Mouse (Mus musculus) kidney, postnatal 0 days (tissue): ENCODE measurements around the gene Ppia. TPM values are rescaled to one million over a fixed set of nuclear protein-coding genes. Genes with fewer than 3 reads are reported as not detected.

Experiments
- ATAC-seq: fragments of 200-750 bp; cut with Nextera tagmentation; replicated peaks from 2 replicates; pipeline ENCODE4 v1.8.0; 2017; ENCODE audit warnings: low read depth, moderate number of reproducible peaks, moderate TSS enrichment, moderate library complexity; ENCODE audit not compliant: low FRiP score
- DNase-seq: peaks from one replicate; pipeline ENCODE4 v3.0.0-alpha.2; 2016; ENCODE audit warnings: low spot score
- H3K27ac ChIP-seq: fragments of 300-500 bp; sonication (generic); 2 replicates; pipeline ENCODE4 v1.5.1; 2014; ENCODE audit warnings: mild to moderate bottlenecking
- H3K27me3 ChIP-seq: fragments of 300-500 bp; sonication (generic); 2 replicates; pipeline ENCODE4 v1.6.1; 2014; ENCODE audit warnings: low read length, mixed read lengths; ENCODE audit not compliant: insufficient read depth
- H3K36me3 ChIP-seq: fragments of 300-500 bp; sonication (generic); 2 replicates; pipeline ENCODE4 v1.6.1; 2014; ENCODE audit warnings: low read length, mixed read lengths; ENCODE audit not compliant: insufficient read depth
- H3K4me1 ChIP-seq: fragments of 300-500 bp; sonication (generic); replicated peaks from 2 replicates; pipeline ENCODE4 v1.6.1; 2014; ENCODE audit warnings: antibody characterized with exemption, low read length, mixed read lengths; ENCODE audit not compliant: insufficient read depth
- H3K4me2 ChIP-seq: fragments of 300-500 bp; sonication (generic); 2 replicates; pipeline ENCODE4 v1.6.1; 2014; ENCODE audit warnings: mild to moderate bottlenecking, low read length, moderate library complexity, mixed read lengths
- H3K4me3 ChIP-seq: fragments of 300-500 bp; sonication (generic); replicated peaks from 2 replicates; pipeline ENCODE4 v1.5.1; 2014; ENCODE audit warnings: low read depth, low read length
- H3K9ac ChIP-seq: fragments of 300-500 bp; sonication (generic); 2 replicates; pipeline ENCODE4 v1.6.1; 2014; ENCODE audit warnings: low read depth, low read length
- H3K9me3 ChIP-seq: fragments of 300-500 bp; sonication (generic); replicated peaks from 2 replicates; pipeline ENCODE4 v1.6.1; 2016; ENCODE audit warnings: low read length, inconsistent platforms, mixed read lengths
- CTCF ChIP-seq: IDR thresholded peaks from 2 replicates; pipeline ENCODE4 v1.5.1; 2016; ENCODE audit warnings: antibody characterized with exemption, low read depth, mild to moderate bottlenecking, moderate library complexity
- WGBS: fragments of 180-500 bp; shearing (Covaris S2); extraction: QIAGEN DNeasy Blood & Tissue Kit; methylation state at CpG from one replicate; pipeline ENCODE4 v1.1.7; 2014; 5-methylcytosine and 5-hydroxymethylcytosine counted together
- microRNA-seq: library from miRNA; unstranded; fragments of <30 nt; microRNA quantifications from one replicate; pipeline ENCODE4, GENCODE M21; 2016
- polyA plus RNA-seq: library from polyadenylated mRNA; unstranded; fragments of >200 nt; fragmentation: Nextera tagmentation; extraction: Ambion mirVana; gene quantifications from 2 replicates; pipeline ENCODE4 v1.2.1, GENCODE M21; 2015

Ppia gene
- polyA plus RNA-seq, 1 experiment from 2014 or later = 5,791 TPM

DNA sequence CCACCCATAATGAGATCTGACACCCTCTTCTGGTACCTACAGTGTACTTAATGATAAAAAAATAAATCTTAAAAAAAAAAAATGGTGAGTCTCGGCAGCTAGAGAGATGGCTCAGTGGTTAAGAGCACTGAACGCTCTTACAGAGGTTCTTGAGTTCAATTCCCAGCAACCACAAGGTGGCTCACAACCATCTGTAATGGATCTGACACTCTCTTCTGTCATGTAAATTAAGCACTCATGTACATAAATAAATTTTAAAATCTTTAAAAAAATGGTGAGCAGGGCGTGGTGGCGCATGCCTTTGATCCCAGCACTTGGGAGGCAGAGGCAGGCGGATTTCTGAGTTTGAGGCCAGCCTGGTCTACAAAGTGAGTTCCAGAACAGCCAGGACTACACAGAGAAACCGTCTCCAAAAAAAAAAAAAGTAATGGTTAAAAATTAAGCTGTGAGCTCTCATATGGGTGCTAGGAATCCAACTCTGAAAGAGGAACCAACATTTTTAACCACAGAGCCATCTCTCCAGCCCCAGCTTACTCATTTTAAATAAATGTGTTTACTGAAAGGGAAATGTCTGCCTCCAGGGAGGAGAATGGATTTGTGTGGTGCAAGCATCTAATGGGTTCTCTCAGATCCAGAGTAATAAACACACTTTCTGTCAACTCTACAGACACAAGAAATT is 48.1 kb downstream of the Ppia start:
- ATAC-seq (no peak), DNase-seq (no peak)
- WGBS = 93% methylated on average over 6 of the region's 6 CpGs

DNA sequence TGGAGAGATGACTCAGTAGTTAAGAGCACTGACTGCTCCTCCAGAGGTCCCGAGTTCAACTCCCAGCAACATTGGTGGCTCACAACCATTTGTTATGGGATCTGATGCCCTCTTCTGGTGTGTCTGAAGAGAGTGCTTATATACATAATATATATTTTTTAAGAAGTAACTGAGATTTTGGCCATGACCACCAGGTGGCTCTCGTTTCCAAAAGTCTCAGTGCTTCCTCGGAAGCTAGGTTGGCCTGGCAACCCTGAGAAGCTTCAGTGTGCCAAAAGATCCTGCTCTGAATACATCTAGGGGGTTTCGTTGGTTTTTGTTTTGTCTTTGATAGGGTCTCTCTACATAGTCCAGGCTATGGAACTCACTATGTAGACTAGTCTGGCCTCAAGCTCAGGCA is 49.9 kb downstream of the Ppia start:
- H3K36me3 ChIP-seq = 0 out of 2 replicates have a peak, but pooled peaks cover 4% of the 10 kb centered on the region
- no peak overlapping the region for H3K4me2 ChIP-seq
- TF ChIP-seq CTCF = peak; percentile 78
- no peak overlapping the region for H3K9ac ChIP-seq
- 34% methylated on average over 4 of the region's 4 CpGs for WGBS
- no peak overlapping the region for H3K27ac ChIP-seq
- H3K4me3 ChIP-seq = no peak overlapping the region
- ATAC-seq (0 out of 2 replicates have a peak, but pooled peaks have one; percentile 17), DNase-seq (peak; percentile 92)
- H3K4me1 ChIP-seq = peaks cover 4% of the 10 kb centered on the region; the same call in 1 of the 2 replicates
- no peaks in the 10 kb centered on the region for H3K9me3 ChIP-seq
- H3K27me3 ChIP-seq = no peaks in the 10 kb centered on the region

More for the DNA sequence above, 48.1 kb downstream of the Ppia start:
- Histone ChIP-seq H3K27me3 (no peaks in the 10 kb centered on the region), H3K4me3 (no peak overlapping the region), H3K27ac (no peak overlapping the region), H3K4me1 (no peaks in the 10 kb centered on the region), H3K36me3 (0 out of 2 replicates have a peak, but pooled peaks cover 4% of the 10 kb centered on the region), H3K9me3 (no peaks in the 10 kb centered on the region), H3K9ac (no peak overlapping the region), H3K4me2 (no peak overlapping the region)
- TF ChIP-seq CTCF = no peak

DNA sequence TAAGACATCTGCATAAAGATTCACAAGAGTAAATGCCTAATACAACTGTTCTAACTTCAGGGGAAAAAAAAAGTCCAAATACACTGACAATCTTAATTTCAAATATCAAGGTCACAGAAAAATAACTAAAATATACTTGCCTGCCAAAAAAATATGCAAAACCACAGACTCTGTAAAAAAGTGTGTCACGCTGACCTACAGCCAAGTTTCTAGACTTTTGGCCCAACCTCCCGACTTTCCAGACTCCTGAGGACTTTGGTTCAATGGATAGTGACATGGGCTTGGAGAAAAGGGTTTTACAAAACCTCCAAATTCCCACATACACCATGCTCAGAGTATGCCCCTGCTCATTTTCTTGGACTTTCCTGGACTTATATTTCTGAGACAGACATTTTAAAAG is 53.3 kb downstream of the Ppia start:
- Histone ChIP-seq H3K36me3 (0 out of 2 replicates have a peak, but pooled peaks cover 4% of the 10 kb centered on the region), H3K4me2 (0 out of 2 replicates have a peak overlapping the region, but pooled peaks have one; percentile 13), H3K9ac (no peak overlapping the region), H3K4me1 (peaks cover 16% of the 10 kb centered on the region), H3K27ac (no peak overlapping the region), H3K4me3 (no peak overlapping the region), H3K27me3 (no peaks in the 10 kb centered on the region), H3K9me3 (no peaks in the 10 kb centered on the region)
- TF ChIP-seq CTCF = no peak
- DNase-seq (no peak), ATAC-seq (no peak)
- 74% methylated on average over 2 of the region's 2 CpGs for WGBS

Small RNA genes lying within 50 kb of the gene (microRNA-seq; reads per million reads assigned to microRNA genes)
- 0.60 reads per million for gene Mir7651

Other genes starting within 250 kb of the Ppia start
- gene A730071L15Rik, start 215.4 kb upstream of the Ppia start, polyA plus RNA-seq = 0.53 and 0.84 TPM in 2 replicates
- 28.1 and 29.1 TPM in 2 replicates for gene Nudcd3, start 215.0 kb upstream of the Ppia start, polyA plus RNA-seq
- 0.10 and 0.11 TPM in 2 replicates for gene Npc1l1, start 185.3 kb upstream of the Ppia start, polyA plus RNA-seq
- gene Ddx56, start 147.7 kb upstream of the Ppia start, polyA plus RNA-seq = 73.2 and 75.3 TPM in 2 replicates
- gene Tmed4, start 140.6 kb upstream of the Ppia start, polyA plus RNA-seq = 163 and 168 TPM in 2 replicates
- 125 and 138 TPM in 2 replicates for gene Ogdh, start 123.8 kb upstream of the Ppia start, polyA plus RNA-seq
- gene Zmiz2, start 26.4 kb upstream of the Ppia start, polyA plus RNA-seq = 9.9 TPM in 2 replicates
- 441 and 458 TPM in 2 replicates for gene H2afv, start 29.0 kb downstream of the Ppia start, polyA plus RNA-seq
- 24.5 and 26.4 TPM in 2 replicates for gene Purb, start 60.5 kb downstream of the Ppia start, polyA plus RNA-seq
- 0.42 and 0.83 TPM in 2 replicates for gene Myo1g, start 105.5 kb downstream of the Ppia start, polyA plus RNA-seq
- 63.8 and 66.5 TPM in 2 replicates for gene Ccm2, start 131.4 kb downstream of the Ppia start, polyA plus RNA-seq
- gene Nacad, start 190.6 kb downstream of the Ppia start, polyA plus RNA-seq = 1.1 TPM in 2 replicates
- 32.2 and 34.5 TPM in 2 replicates for gene Tbrg4, start 210.6 kb downstream of the Ppia start, polyA plus RNA-seq
- gene Wap, start 223.2 kb downstream of the Ppia start, polyA plus RNA-seq = not detected in 2 replicates
- gene Ramp3, start 243.1 kb downstream of the Ppia start, polyA plus RNA-seq = 25.0 and 26.5 TPM in 2 replicates